Mouse (Mus musculus) spleen, adult 18-20 months (tissue): ENCODE measurements at regions not wholly inside any gene's neighbourhood (a gene's known extent, or its start where the extent isn't known, plus 50 kb on each side); places are given as distances from the start of the nearest gene placed in this dataset.
A peak's percentile ranks its signal among the peaks of the same experiment; 100 is the strongest.

Experiments
- DNase-seq, 2 experiments: peaks; one replicate each; pipeline ENCODE4 v3.0.0; 2022; ENCODE audit warnings: mixed read lengths in 2 of 2

DNA sequence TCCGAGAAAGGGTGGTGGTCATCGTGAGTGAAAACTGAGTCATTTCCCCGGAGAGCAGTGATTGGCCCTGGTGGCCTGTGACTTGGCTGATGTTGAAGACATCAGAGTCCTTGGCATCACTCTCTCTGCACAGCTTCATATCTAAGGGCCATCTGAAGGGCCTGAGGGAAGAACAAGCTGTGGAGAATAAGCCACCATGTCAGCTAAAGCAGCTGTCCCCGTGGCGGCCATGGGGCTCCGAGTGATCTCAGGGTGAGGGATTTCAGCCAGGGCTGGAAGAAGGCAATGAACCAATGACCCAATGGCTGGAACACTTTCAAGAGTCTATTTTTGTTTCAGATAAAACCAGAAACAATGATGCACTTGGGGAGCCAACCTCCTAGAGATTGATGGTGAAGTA is 62.2 kb downstream of the Ttc32 start:
- no peak for DNase-seq

DNA sequence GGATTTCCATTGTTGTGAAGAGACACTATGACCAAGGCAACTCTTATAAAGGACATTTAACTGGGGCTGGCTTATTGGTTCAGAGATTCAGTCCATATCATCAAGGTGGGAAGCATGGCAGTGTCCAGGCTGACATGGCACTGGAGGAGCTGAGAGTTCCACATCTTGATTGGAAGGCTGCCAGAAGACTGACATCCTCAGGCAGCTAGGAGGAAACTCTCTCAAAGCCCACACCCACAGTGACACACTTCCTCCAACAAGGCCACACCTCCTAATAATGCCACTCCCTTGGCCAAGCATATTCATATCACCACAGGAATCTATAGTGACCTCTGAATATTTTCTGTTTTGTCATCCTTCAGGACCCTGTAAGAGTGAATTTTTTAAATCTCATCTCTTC is 65.3 kb downstream of the Ttc32 start:
- DNase-seq: no peak

GRCm38 (mm10) chr12:9106416-9106815 is 76.6 kb downstream of the Ttc32 start:
- DNase-seq: no peak

GRCm38 (mm10) chr12:9109806-9110205 is 80.0 kb downstream of the Ttc32 start:
- no peak for DNase-seq

DNA sequence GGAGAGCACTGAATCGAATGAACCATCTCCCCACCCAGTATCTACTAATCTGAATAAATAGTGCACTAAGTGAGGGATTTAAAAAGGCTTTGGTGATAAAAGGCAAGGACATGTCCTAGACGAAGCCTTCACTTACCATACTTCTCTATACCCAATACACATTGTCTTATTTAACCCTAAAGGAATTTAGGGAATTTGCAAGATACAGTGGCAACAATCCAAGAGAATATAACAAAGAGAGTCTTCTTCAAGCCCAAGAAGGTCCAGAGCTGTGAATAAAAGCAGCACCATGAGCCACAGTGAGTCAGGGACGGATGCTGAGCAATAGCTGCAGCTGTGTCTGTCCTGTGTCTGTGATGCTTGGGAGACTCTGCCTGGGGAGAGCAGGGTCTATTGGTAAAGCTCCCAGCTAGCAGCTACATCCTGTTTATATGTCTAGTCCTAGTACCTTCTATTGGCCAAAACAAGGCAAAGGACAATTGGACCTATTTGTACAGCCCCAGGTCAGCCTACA is 82.4 kb downstream of the Ttc32 start:
- DNase-seq: no peak

GRCm38 (mm10) chr12:9113652-9114051 is 83.9 kb downstream of the Ttc32 start:
- DNase-seq: no peak

DNA sequence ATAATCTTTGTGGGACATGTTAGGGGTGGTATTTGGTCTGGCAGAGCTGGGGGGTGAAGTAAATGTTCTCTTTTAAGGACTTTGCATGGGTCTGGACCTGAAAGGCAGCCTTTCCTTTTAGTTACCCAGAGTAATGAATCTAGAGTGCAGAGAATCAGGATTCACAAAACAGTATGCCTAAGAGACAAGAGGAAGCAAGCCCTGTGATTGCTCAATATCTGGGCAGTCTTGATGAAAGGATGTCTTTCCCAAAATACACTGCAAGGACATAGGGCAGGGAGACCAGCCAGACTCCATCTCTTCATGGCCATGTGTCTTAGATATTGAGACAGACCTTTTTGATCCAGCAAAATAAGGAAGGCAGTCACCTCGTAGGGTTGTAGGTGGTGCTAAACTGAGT is 84.3 kb downstream of the Ttc32 start:
- DNase-seq: no peak

DNA sequence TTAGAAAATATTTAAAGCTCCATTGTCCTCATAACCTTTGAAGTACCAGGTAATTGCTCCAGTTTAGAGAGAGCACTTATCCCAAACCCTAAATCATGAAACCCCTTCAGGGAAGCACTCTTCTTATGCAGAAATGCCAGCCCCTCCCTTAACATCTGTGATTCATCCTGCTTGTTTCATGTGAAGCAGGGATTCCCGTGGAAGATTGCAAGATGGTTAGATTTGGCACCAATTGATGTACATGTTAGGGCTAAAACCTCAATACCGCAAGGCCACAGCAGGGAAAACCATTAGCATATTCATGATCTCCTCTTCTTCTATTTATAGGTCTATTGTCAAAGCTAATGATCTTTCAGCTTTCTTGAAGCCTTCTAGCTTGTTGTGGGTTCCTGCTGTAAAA is 88.8 kb downstream of the Ttc32 start:
- no peak for DNase-seq

- no peak for DNase-seq
Observed at GRCm38 (mm10) chr12:9127931-9128550, 98.2 kb downstream of the Ttc32 start.

GRCm38 (mm10) chr12:9128581-9129275 is 98.9 kb downstream of the Ttc32 start:
- no peak for DNase-seq

DNA sequence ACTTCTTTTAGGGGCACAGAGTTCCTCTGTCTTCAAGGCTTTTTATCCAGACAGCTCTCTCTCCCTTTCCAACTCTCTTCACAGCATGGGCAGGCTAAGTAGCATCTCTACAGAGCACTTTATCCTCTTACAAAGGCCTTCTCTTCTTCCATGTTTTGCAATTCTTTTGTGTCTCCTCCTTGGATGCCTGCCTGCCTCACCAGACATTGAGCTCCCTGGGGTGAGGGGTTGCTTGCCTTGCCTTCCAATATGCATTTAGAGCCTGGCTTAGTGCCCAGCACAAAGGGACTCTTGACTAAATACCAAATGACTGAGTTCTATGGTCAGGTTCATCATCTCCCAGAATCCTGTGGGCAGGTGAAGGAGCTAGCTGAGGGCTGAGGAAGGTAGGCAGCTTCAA is 102.8 kb downstream of the Ttc32 start:
- DNase-seq: no peak

DNA sequence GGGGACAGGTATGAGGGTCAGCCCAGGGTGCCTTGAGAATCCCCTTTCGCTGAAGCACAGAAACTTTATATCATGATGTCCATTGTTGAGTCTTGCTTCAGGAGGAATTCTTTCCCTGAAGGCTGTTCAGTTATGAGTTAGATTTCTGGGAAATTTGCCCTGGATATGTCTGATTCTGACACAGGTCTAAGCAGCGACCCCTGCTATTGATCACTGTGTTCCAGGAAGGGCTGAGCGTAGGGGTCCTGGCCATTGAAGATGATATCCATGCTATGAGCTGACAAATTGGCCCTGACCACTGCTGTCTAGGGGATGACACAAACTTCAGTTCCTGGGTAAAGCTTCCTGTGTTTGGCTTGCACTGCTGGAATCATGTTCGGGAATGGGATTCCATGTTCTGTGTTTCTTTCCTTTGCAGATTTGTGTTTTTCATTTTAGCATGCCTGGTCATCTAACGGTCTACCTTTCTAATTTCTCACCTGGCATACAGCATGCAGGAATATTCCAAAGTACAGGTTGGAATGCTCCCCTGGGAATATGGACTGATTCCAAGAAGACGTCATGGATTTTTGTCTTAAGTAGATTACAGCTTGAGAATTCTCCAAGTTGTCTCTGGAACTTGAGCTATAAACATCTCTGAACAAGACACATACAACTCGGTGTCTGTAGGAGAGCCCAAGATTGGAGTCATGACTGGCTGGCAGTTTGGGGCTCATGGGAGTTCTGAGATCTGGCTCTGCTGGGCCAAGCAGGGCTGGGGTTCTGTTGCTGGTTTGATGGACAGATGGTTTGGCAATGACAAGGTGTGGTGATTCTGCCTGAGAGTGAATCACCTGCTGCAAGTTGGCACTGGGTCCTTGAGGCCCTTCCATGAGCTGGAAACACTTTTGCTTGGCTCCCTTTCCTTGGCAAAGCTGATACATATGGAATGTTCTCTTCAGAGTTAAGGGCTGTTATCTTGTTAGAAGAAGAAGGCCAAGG is 104.4 kb downstream of the Ttc32 start:
- DNase-seq: no peak

GRCm38 (mm10) chr12:9151001-9151400 is 121.2 kb downstream of the Ttc32 start:
- DNase-seq: no peak

GRCm38 (mm10) chr12:9151426-9151825 is 121.6 kb downstream of the Ttc32 start:
- no peak for DNase-seq

GRCm38 (mm10) chr12:9154491-9154890 is 124.7 kb downstream of the Ttc32 start:
- no peak for DNase-seq

DNA sequence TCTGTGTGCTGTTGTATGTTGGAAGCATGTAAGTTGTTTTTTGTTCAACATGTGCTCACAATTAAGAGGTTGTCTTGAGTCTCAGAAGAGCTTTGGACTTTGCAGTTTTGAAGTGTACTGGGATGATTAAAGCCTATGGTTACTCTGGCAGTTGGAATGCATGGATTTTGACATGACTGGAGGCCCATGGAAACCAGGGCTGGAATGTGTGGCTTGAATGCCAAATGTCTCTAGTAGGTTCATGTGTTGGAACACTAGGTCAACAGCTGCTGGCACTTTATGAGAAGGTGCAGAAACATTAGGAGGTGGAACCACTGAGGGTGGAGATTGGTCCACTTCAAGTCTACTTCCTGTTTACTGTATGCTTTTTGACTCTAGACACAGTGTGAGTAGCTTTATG is 127.0 kb downstream of the Ttc32 start:
- DNase-seq: no peak

DNA sequence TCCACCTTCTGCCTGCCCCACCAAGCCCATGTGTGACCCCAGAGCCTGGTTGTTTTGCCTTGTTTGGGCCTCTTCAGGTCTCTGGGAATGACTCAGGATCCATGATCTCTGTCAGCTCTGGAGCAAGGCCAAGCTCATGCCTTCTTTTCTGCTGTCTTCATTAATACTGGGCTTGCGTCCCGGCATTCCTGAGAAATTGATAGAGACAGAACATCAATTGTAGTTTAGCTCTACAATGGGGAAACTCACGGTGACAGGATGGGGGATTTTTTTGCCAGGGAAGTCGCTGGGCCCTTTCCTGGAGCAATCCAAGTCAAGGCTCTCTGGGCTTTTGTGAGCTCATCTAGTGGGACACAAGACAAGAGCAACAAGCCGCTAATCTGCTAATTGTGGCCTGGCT is 129.0 kb downstream of the Ttc32 start:
- DNase-seq: no peak

- DNase-seq: no peak
Observed at GRCm38 (mm10) chr12:9165367-9165940, 135.7 kb downstream of the Ttc32 start.

GRCm38 (mm10) chr12:9166218-9166908 is 136.6 kb downstream of the Ttc32 start:
- DNase-seq: peak in 1 of 2 experiments; percentile 22

- DNase-seq: no peak
Observed at GRCm38 (mm10) chr12:9169008-9169407, 139.2 kb downstream of the Ttc32 start.

DNA sequence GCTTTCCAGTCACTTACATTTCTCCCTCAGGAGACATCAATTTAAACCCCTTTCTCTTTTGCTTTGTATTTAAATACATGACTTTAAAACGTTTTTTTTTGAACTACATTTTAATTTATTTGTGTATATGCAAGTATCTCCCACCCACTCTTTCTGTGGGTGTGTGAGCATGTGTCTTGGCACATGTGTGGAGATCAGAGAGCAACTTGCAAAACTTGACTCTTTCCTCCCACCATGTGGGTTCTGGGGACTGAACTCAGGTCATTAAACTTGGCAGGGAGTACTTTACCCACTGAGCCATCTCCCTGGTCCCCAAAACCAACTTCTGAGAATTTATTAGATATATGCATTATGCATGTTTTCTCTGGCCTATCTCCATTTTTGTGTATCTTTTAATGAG is 143.9 kb downstream of the Ttc32 start:
- no peak for DNase-seq

DNA sequence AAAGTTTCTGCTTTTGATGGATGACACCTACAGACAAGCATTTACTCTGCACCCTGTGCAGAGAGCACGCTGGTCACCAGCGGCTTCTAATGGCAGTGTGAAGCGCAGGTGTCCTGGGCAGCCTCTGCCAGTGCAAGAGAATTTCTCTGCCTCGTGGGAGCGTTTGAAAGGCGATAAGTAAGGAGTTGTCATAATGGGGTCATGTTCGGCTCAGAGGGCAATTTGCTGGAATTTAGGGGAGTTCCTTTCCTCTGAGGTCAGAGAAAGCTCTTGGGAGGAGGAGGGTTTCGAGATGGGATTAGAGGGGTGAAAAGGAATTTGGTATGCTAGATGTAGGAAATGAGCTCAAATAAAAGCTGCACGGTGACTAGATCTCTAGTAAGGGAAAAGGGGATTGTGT is 144.5 kb downstream of the Ttc32 start:
- DNase-seq: no peak
